Mouse (Mus musculus) cerebellum, adult 2 months (tissue): ENCODE measurements around the gene Fam8a1.

Experiments
- CTCF ChIP-seq: fragments of 200-500 bp; IDR thresholded peaks from 2 replicates; pipeline ENCODE4 v1.5.1; 2011; ENCODE audit warnings: low read depth, mild to moderate bottlenecking, control low read depth, low read length, moderate library complexity, borderline replicate concordance; ENCODE audit not compliant: insufficient read depth
- POLR2A ChIP-seq: fragments of 200-500 bp; IDR thresholded peaks from 2 replicates; pipeline ENCODE4 v1.6.1; 2011; ENCODE audit warnings: low read length, control low read depth, borderline replicate concordance; ENCODE audit not compliant: insufficient read depth

DNA sequence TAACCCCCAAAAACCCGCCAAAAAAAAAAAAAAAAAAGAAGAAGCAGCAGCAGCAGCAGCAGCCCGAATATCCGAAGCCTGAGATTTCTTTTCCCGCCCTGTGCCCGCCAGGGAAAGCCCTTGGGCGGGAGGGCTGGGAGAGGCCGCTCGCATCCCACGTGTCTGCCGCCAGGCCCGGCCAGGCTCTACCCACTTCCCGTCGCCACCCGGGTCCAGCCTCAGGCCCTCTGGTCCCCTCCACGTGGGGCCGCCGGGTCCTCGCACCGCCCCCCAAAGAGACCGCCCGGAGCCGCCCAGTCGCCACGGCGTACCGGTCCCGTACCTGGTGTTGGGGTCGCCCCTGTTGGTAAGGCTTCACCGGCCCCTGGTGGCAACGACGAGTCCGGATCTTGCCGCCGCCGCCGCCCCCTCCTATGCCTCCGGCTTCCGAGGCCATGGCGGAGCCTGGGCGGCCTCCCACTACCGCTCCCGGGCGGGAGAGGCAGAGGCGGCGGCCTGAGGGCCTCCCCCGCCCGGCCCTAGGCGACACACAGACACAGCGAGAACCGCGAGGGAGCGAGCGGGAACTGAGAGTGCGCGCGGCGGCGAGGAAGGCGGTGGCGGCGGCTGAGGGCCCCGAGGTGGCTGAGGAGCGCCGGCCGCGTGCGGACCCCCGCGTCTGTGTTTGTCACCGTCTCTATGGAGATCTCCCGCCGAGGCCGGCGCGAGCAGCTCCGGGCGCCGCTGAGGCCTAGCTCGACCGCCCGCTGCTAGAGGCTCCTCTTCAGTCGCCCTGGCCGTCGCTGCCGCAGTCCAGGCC is 57.9 kb downstream of the Fam8a1 start:
- TF ChIP-seq POLR2A = no peak
- TF ChIP-seq CTCF = no peak
